Comparison of ENCODE assay signal across 17 mouse cellular contexts in the genomic region with DNA sequence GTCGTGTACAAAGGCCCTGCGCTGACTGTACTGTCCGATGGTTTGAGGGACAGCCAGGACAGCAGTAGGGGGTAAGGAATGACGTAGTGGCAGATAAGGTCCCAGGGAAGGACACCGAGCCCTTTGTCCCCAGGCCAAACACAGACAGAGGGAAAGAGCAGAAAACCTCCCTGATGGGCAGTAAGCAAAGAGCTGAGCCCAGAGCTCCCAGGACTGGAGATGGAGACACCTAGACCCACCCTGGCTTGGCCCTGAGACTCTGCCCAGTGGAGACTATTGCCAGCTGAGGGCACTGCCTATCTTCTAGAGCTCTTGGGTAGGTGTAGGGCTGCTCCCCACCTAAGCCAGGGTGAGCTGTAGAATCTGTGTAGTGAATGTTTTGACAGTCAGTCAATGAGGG.
DNase-seq lines count a peak whose midpoint lies in the region; ATAC-seq and TF ChIP-seq lines count a peak whose summit lies in the region.
"Had no signal": no experiment of that assay in that cellular context is flagged by ENCODE, and none has a peak within 500 bp of the region (broad histone marks: within the 10 kb centered on the region; RNA-seq: fewer than 3 reads in every experiment).

No protein-coding gene starts in this region.

- WGBS in intestine, postnatal 0 days = 79% methylated on average over 5 of the region's 5 CpGs
- 85% methylated on average over 5 of the region's 5 CpGs for WGBS in forebrain, embryonic 14.5 days
- WGBS in thymus, adult 2 months = 96% methylated on average over 5 of the region's 5 CpGs

- peak; percentile 93 for DNase-seq in heart, adult 11 months
- no peak for DNase-seq in heart, postnatal 25 days (ENCODE audit: low spot score)
- peak; percentile 18 for DNase-seq in 3T3-L1 (ENCODE audit: low read depth, low spot score)
- peak; percentile 56 to 66 for DNase-seq in adrenal gland, postnatal 36 days
- DNase-seq in forebrain, embryonic 14.5 days (ENCODE audit: low spot score) = no peak
- DNase-seq in thymus, adult 2 months = no peak
- DNase-seq: cerebellum, adult 11-12 months; cerebellum, postnatal 14 days; embryo, embryonic 11 days; forebrain, postnatal 0 days; midbrain, embryonic 14.5 days; thymus, postnatal 36 days had no signal

- no peak for ATAC-seq in intestine, postnatal 0 days
- ATAC-seq in forebrain, embryonic 14.5 days = no peak
- ATAC-seq: forebrain, postnatal 0 days had no signal

- 0 out of 2 replicates have a peak, but pooled peaks cover 2% of the 10 kb centered on the region for H3K9me3 ChIP-seq in intestine, postnatal 0 days (ENCODE audit: control insufficient read depth)
- H3K9me3 ChIP-seq in forebrain, embryonic 14.5 days (replicated peaks; ENCODE audit: control insufficient read depth, low read length) = no peaks in the 10 kb centered on the region
- H3K9me3 ChIP-seq: lung, embryonic 15.5 days had no signal

- no peak overlapping the region for H3K27ac ChIP-seq in intestine, postnatal 0 days (ENCODE audit: low read depth, low read length)
- H3K27ac ChIP-seq in forebrain, embryonic 14.5 days (ENCODE audit: low read depth, low read length) = no peak overlapping the region
- no peak overlapping the region for H3K27ac ChIP-seq in thymus, adult 2 months (ENCODE audit: control insufficient read depth, insufficient read depth, low read length)
- H3K27ac ChIP-seq: hindbrain, embryonic 14.5 days; kidney, postnatal 0 days; liver, embryonic 14.5 days; lung, embryonic 15.5 days had no signal

- TF ChIP-seq CTCF in intestine, postnatal 0 days (IDR thresholded peaks at IDR 0.05; ENCODE audit: low read depth) = peak; percentile 44
- TF ChIP-seq CTCF in thymus, adult 2 months (IDR thresholded peaks at IDR 0.05; ENCODE audit: borderline replicate concordance, control insufficient read depth, extremely low read depth, insufficient read depth, low read length, poor library complexity) = no peak

- H3K27me3 ChIP-seq in intestine, postnatal 0 days (replicated peaks; ENCODE audit: control insufficient read depth, insufficient read depth, low read length) = peaks cover 6% of the 10 kb centered on the region
- H3K27me3 ChIP-seq in forebrain, embryonic 14.5 days (replicated peaks; ENCODE audit: control insufficient read depth, insufficient read depth, low read length) = no peaks in the 10 kb centered on the region
- H3K27me3 ChIP-seq in thymus, adult 2 months (ENCODE audit: control insufficient read depth, insufficient read depth, low read length) = no peaks in the 10 kb centered on the region
- H3K27me3 ChIP-seq: lung, embryonic 15.5 days had no signal

- H3K4me2 ChIP-seq in intestine, postnatal 0 days (replicated peaks; ENCODE audit: low read depth) = no peak overlapping the region
- H3K4me2 ChIP-seq in forebrain, embryonic 14.5 days (ENCODE audit: low read length) = no peak overlapping the region
- H3K4me2 ChIP-seq: hindbrain, embryonic 14.5 days; lung, embryonic 15.5 days had no signal

- H3K36me3 ChIP-seq in intestine, postnatal 0 days (ENCODE audit: control insufficient read depth, insufficient read depth) = no peaks in the 10 kb centered on the region
- H3K36me3 ChIP-seq in forebrain, embryonic 14.5 days (ENCODE audit: control insufficient read depth, insufficient read depth, low read length) = no peaks in the 10 kb centered on the region
- H3K36me3 ChIP-seq in thymus, adult 2 months (ENCODE audit: control insufficient read depth, insufficient read depth, low read length) = no peaks in the 10 kb centered on the region
- H3K36me3 ChIP-seq: lung, embryonic 15.5 days had no signal

- H3K4me3 ChIP-seq in intestine, postnatal 0 days (ENCODE audit: low read depth, low read length) = no peak overlapping the region
- no peak overlapping the region for H3K4me3 ChIP-seq in forebrain, embryonic 14.5 days (ENCODE audit: low read depth, low read length)
- H3K4me3 ChIP-seq in thymus, adult 2 months (ENCODE audit: control insufficient read depth, insufficient read depth, low read length) = no peak overlapping the region
- H3K4me3 ChIP-seq: lung, embryonic 15.5 days had no signal

- H3K9ac ChIP-seq in intestine, postnatal 0 days (ENCODE audit: low read depth, low read length) = no peak overlapping the region
- no peak overlapping the region for H3K9ac ChIP-seq in forebrain, embryonic 14.5 days (ENCODE audit: low read length)
- H3K9ac ChIP-seq: forebrain, postnatal 0 days; hindbrain, embryonic 14.5 days; liver, embryonic 14.5 days; lung, embryonic 15.5 days had no signal

- intact Hi-C loops in heart, postnatal 25 days (cut with DNase I) = loop anchor here (2.0 kb wide), 1 partner anchor 35 kb away; no protein-coding TSS in a partner anchor

- no peaks in the 10 kb centered on the region for H3K4me1 ChIP-seq in intestine, postnatal 0 days (replicated peaks; ENCODE audit: control insufficient read depth, insufficient read depth, low read length)
- H3K4me1 ChIP-seq in forebrain, embryonic 14.5 days (ENCODE audit: control insufficient read depth, insufficient read depth, low read length) = no peaks in the 10 kb centered on the region
- H3K4me1 ChIP-seq in thymus, adult 2 months (replicated peaks; ENCODE audit: control insufficient read depth, insufficient read depth, low read length) = no peaks in the 10 kb centered on the region
- H3K4me1 ChIP-seq: lung, embryonic 15.5 days had no signal

- no peak for TF ChIP-seq POLR2A in thymus, adult 2 months (IDR thresholded peaks at IDR 0.05; ENCODE audit: control insufficient read depth, extremely low read depth, insufficient read depth, low read length, poor library complexity)

Comparison
In these comparisons a context has a peak if more than half of its experiments do, and no peak if none do; other contexts are left out.
1. DNase-seq: peak in heart, adult 11 months (single experiment), 3T3-L1 (single experiment) and adrenal gland, postnatal 36 days (2 of 2); none in heart, postnatal 25 days (single experiment), forebrain, embryonic 14.5 days (single experiment) and thymus, adult 2 months (single experiment).